Mouse (Mus musculus): Measurements from ENCODE around the gene Olfr1377. TPM values are rescaled to one million over a fixed set of nuclear protein-coding genes. Genes with fewer than 3 reads are reported as not detected.
A peak's percentile ranks its signal among the peaks of the same experiment; 100 is the strongest.
"Not testable (repeated sequence)": the region's sequence is repeated elsewhere in the genome, so short reads cannot be mapped to it uniquely, and the experiment has no call there.

Gene Olfr1377
- polyA plus RNA-seq, 1 experiment: not detected

GRCm38 (mm10) chr11:50977216-50977615 lies 4.6 kb upstream of the Olfr1377 start:
- TF ChIP-seq POLR2A (IDR thresholded peaks at IDR 0.05; ENCODE audit: extremely low read depth, insufficient read depth, low read length) (no peak), CTCF (IDR thresholded peaks at IDR 0.05; ENCODE audit: extremely low read depth, insufficient read depth, low read length) (0 out of 2 replicates have a peak, but pooled peaks have one; percentile 13)
- H3K27ac ChIP-seq (ENCODE audit: insufficient read depth, low read length): no peak overlapping the region
- H3K4me1 ChIP-seq (ENCODE audit: control insufficient read depth, insufficient read depth, low read length): no peaks in the 10 kb centered on the region
- H3K4me3 ChIP-seq (ENCODE audit: insufficient read depth, low read length): no peak overlapping the region

- TF ChIP-seq CTCF (IDR thresholded peaks at IDR 0.05; ENCODE audit: extremely low read depth, insufficient read depth, low read length) (no peak), POLR2A (IDR thresholded peaks at IDR 0.05; ENCODE audit: extremely low read depth, insufficient read depth, low read length) (no peak)
- Histone ChIP-seq H3K4me3 (ENCODE audit: insufficient read depth, low read length) (no peak within 1 kb of the TSS), H3K4me1 (ENCODE audit: control insufficient read depth, insufficient read depth, low read length) (no peaks in the 10 kb centered on the region), H3K27ac (ENCODE audit: insufficient read depth, low read length) (no peak within 1 kb of the TSS)
Measured at GRCm38 (mm10) chr11:51003296-51003695, 21.5 kb downstream of the Olfr1377 start, which contains the start of gene Olfr51. Gene Olfr51 (plus strand): TSS chr11:51003596.

- TF ChIP-seq POLR2A (IDR thresholded peaks at IDR 0.05; ENCODE audit: extremely low read depth, insufficient read depth, low read length) (no peak), CTCF (IDR thresholded peaks at IDR 0.05; ENCODE audit: extremely low read depth, insufficient read depth, low read length) (no peak)
- H3K27ac ChIP-seq (ENCODE audit: insufficient read depth, low read length): no peak overlapping the region
- no peak overlapping the region for H3K4me3 ChIP-seq (ENCODE audit: insufficient read depth, low read length)
- no peaks in the 10 kb centered on the region for H3K4me1 ChIP-seq (ENCODE audit: control insufficient read depth, insufficient read depth, low read length)
Measured at GRCm38 (mm10) chr11:51011821-51012220, 30.1 kb downstream of the Olfr1377 start.

GRCm38 (mm10) chr11:51013936-51014335 lies 32.2 kb downstream of the Olfr1377 start, which contains the start of gene Olfr54:
Gene Olfr54 (plus strand): TSS chr11:51014236.
- no peak within 1 kb of the TSS for H3K27ac ChIP-seq (ENCODE audit: insufficient read depth, low read length)
- no peak for TF ChIP-seq CTCF (IDR thresholded peaks at IDR 0.05; ENCODE audit: extremely low read depth, insufficient read depth, low read length)
- TF ChIP-seq POLR2A (IDR thresholded peaks at IDR 0.05; ENCODE audit: extremely low read depth, insufficient read depth, low read length): no peak
- H3K4me3 ChIP-seq (ENCODE audit: insufficient read depth, low read length): no peak within 1 kb of the TSS
- no peaks in the 10 kb centered on the region for H3K4me1 ChIP-seq (ENCODE audit: control insufficient read depth, insufficient read depth, low read length)

- Histone ChIP-seq H3K4me1 (ENCODE audit: control insufficient read depth, insufficient read depth, low read length) (no peaks in the 10 kb centered on the region), H3K4me3 (ENCODE audit: insufficient read depth, low read length) (no peak overlapping the region), H3K27ac (ENCODE audit: insufficient read depth, low read length) (no peak overlapping the region)
- TF ChIP-seq CTCF (IDR thresholded peaks at IDR 0.05; ENCODE audit: extremely low read depth, insufficient read depth, low read length) (no peak), POLR2A (IDR thresholded peaks at IDR 0.05; ENCODE audit: extremely low read depth, insufficient read depth, low read length) (no peak)
Measured at GRCm38 (mm10) chr11:51016341-51016740, 34.6 kb downstream of the Olfr1377 start.

GRCm38 (mm10) chr11:51026811-51027210 lies 45.0 kb downstream of the Olfr1377 start:
- H3K4me3 ChIP-seq (ENCODE audit: insufficient read depth, low read length); H3K27ac ChIP-seq (ENCODE audit: insufficient read depth, low read length); H3K4me1 ChIP-seq (ENCODE audit: control insufficient read depth, insufficient read depth, low read length): not testable (repeated sequence)

GRCm38 (mm10) chr11:51029381-51029780 lies 47.6 kb downstream of the Olfr1377 start:
- H3K27ac ChIP-seq (ENCODE audit: insufficient read depth, low read length); H3K4me3 ChIP-seq (ENCODE audit: insufficient read depth, low read length); H3K4me1 ChIP-seq (ENCODE audit: control insufficient read depth, insufficient read depth, low read length): not testable (repeated sequence)

- TF ChIP-seq POLR2A (IDR thresholded peaks at IDR 0.05; ENCODE audit: extremely low read depth, insufficient read depth, low read length) (no peak), CTCF (IDR thresholded peaks at IDR 0.05; ENCODE audit: extremely low read depth, insufficient read depth, low read length) (no peak)
- Histone ChIP-seq H3K4me3 (ENCODE audit: insufficient read depth, low read length) (no peak overlapping the region), H3K4me1 (ENCODE audit: control insufficient read depth, insufficient read depth, low read length) (no peaks in the 10 kb centered on the region), H3K27ac (ENCODE audit: insufficient read depth, low read length) (no peak overlapping the region)
Measured at GRCm38 (mm10) chr11:51030225-51030624, 48.5 kb downstream of the Olfr1377 start.

GRCm38 (mm10) chr11:51032851-51033250 lies 51.1 kb downstream of the Olfr1377 start:
- Histone ChIP-seq H3K27ac (ENCODE audit: insufficient read depth, low read length) (no peak overlapping the region), H3K4me3 (ENCODE audit: insufficient read depth, low read length) (no peak overlapping the region), H3K4me1 (ENCODE audit: control insufficient read depth, insufficient read depth, low read length) (no peaks in the 10 kb centered on the region)
- TF ChIP-seq CTCF (IDR thresholded peaks at IDR 0.05; ENCODE audit: extremely low read depth, insufficient read depth, low read length) (peak; percentile 58), POLR2A (IDR thresholded peaks at IDR 0.05; ENCODE audit: extremely low read depth, insufficient read depth, low read length) (no peak)

GRCm38 (mm10) chr11:51034141-51034540 lies 52.4 kb downstream of the Olfr1377 start:
- not testable (repeated sequence) for H3K27ac ChIP-seq (ENCODE audit: insufficient read depth, low read length); H3K4me3 ChIP-seq (ENCODE audit: insufficient read depth, low read length); H3K4me1 ChIP-seq (ENCODE audit: control insufficient read depth, insufficient read depth, low read length)

GRCm38 (mm10) chr11:51035951-51036350 lies 54.2 kb downstream of the Olfr1377 start:
- Histone ChIP-seq H3K27ac (ENCODE audit: insufficient read depth, low read length) (no peak overlapping the region), H3K4me3 (ENCODE audit: insufficient read depth, low read length) (no peak overlapping the region), H3K4me1 (ENCODE audit: control insufficient read depth, insufficient read depth, low read length) (no peaks in the 10 kb centered on the region)
- TF ChIP-seq CTCF (IDR thresholded peaks at IDR 0.05; ENCODE audit: extremely low read depth, insufficient read depth, low read length): no peak
- no peak for TF ChIP-seq POLR2A (IDR thresholded peaks at IDR 0.05; ENCODE audit: extremely low read depth, insufficient read depth, low read length)

Other genes starting within 250 kb of the Olfr1377 start
- gene Zfp354c, start 154.2 kb upstream of the Olfr1377 start, polyA plus RNA-seq (2012; rRNA removed): 16.4 and 18.8 TPM in 2 replicates
- gene Zfp879, start 140.4 kb upstream of the Olfr1377 start, polyA plus RNA-seq (2012; rRNA removed): 1.6 TPM in 2 replicates
- gene Grm6, start 131.3 kb upstream of the Olfr1377 start, polyA plus RNA-seq (2012; rRNA removed): not detected in 2 replicates
- gene Zfp454, start 94.3 kb upstream of the Olfr1377 start, polyA plus RNA-seq (2012; rRNA removed): 5.1 and 5.6 TPM in 2 replicates
- gene Zfp2, start 65.8 kb upstream of the Olfr1377 start, polyA plus RNA-seq (2012; rRNA removed): 16.7 and 17.5 TPM in 2 replicates
- gene Zfp354b, start 50.3 kb upstream of the Olfr1377 start, polyA plus RNA-seq (2012; rRNA removed): 2.7 and 3.3 TPM in 2 replicates
- gene 4933414I15Rik, start 38.2 kb upstream of the Olfr1377 start, polyA plus RNA-seq (2012; rRNA removed): not detected in 2 replicates
- gene Prop1, start 28.2 kb upstream of the Olfr1377 start, polyA plus RNA-seq (2012; rRNA removed): not detected in 2 replicates
- gene Olfr1378, start 15.4 kb upstream of the Olfr1377 start, polyA plus RNA-seq (2012; rRNA removed): not detected in 2 replicates
- gene Olfr51, start 21.6 kb downstream of the Olfr1377 start, polyA plus RNA-seq (2012; rRNA removed): not detected in 2 replicates
- not detected in 2 replicates for gene Olfr54, start 32.3 kb downstream of the Olfr1377 start, polyA plus RNA-seq (2012; rRNA removed)
- gene Olfr1375, start 66.1 kb downstream of the Olfr1377 start, polyA plus RNA-seq (2012; rRNA removed): not detected in 2 replicates
- gene Zfp354a, start 77.3 kb downstream of the Olfr1377 start, polyA plus RNA-seq (2012; rRNA removed): 10.0 and 10.2 TPM in 2 replicates
- gene Gm12569, start 238.5 kb downstream of the Olfr1377 start, polyA plus RNA-seq (2012; rRNA removed): not detected in 2 replicates

Data from cortical plate, adult 2 months (tissue).